Mouse (Mus musculus): Measurements from ENCODE around the gene BC005537. TPM values are rescaled to one million over a fixed set of nuclear protein-coding genes. Genes with fewer than 3 reads are reported as not detected.

The BC005537 gene
- 35.3 and 41.5 TPM in 2 replicates for polyA plus RNA-seq (2014; fragmentation: Nextera tagmentation; extraction: Ambion mirVana)

GRCm38 (mm10) chr13:24801308-24801921, at the start of gene BC005537:
Gene BC005537, plus strand, starts transcription at chr13:24801657.
- Histone ChIP-seq H3K27ac (ENCODE audit: low read depth, low read length) (peak within 1 kb of the TSS; percentile 100), H3K4me2 (replicated peaks; ENCODE audit: low read depth, low read length) (peak within 1 kb of the TSS; percentile 86), H3K4me1 (ENCODE audit: control insufficient read depth, insufficient read depth, low read length) (peaks cover 19% of the 10 kb centered on the region), H3K9ac (ENCODE audit: low read depth, low read length) (peak within 1 kb of the TSS; percentile 98), H3K4me3 (ENCODE audit: low read length) (peak within 1 kb of the TSS; percentile 98), H3K36me3 (ENCODE audit: control insufficient read depth, insufficient read depth, low read length) (peaks cover 14% of the 10 kb centered on the region; the same call in 1 of the 2 replicates), H3K9me3 (ENCODE audit: control insufficient read depth, low read length) (no peaks in the 10 kb centered on the region), H3K27me3 (ENCODE audit: control insufficient read depth, insufficient read depth, low read length) (no peaks in the 10 kb centered on the region)
- ATAC-seq (ENCODE audit: low FRiP score, low TSS enrichment), result no peak; the same call in none of the 2 replicates
- WGBS, result under 1% methylated on average over 52 of the region's 74 CpGs

- Histone ChIP-seq H3K9ac (ENCODE audit: low read depth, low read length) (no peak overlapping the region), H3K36me3 (ENCODE audit: control insufficient read depth, insufficient read depth, low read length) (peaks cover 66% of the 10 kb centered on the region), H3K9me3 (ENCODE audit: control insufficient read depth, low read length) (no peaks in the 10 kb centered on the region), H3K4me1 (ENCODE audit: control insufficient read depth, insufficient read depth, low read length) (peaks cover 6% of the 10 kb centered on the region; the same call in 1 of the 2 replicates), H3K4me2 (replicated peaks; ENCODE audit: low read depth, low read length) (no peak overlapping the region), H3K27ac (ENCODE audit: low read depth, low read length) (no peak overlapping the region), H3K4me3 (ENCODE audit: low read length) (no peak overlapping the region), H3K27me3 (ENCODE audit: control insufficient read depth, insufficient read depth, low read length) (no peaks in the 10 kb centered on the region)
- no peak for ATAC-seq (ENCODE audit: low FRiP score, low TSS enrichment)
- 97% methylated on average over 3 of the region's 3 CpGs for WGBS
Observed at GRCm38 (mm10) chr13:24756756-24757155, 44.7 kb upstream of the BC005537 start.

GRCm38 (mm10) chr13:24757820-24758564, 43.5 kb upstream of the BC005537 start:
- Histone ChIP-seq H3K4me2 (replicated peaks; ENCODE audit: low read depth, low read length) (no peak overlapping the region), H3K27me3 (ENCODE audit: control insufficient read depth, insufficient read depth, low read length) (no peaks in the 10 kb centered on the region), H3K4me1 (ENCODE audit: control insufficient read depth, insufficient read depth, low read length) (peaks cover 6% of the 10 kb centered on the region; the same call in 1 of the 2 replicates), H3K9ac (ENCODE audit: low read depth, low read length) (no peak overlapping the region), H3K4me3 (ENCODE audit: low read length) (no peak overlapping the region), H3K36me3 (ENCODE audit: control insufficient read depth, insufficient read depth, low read length) (peaks cover 56% of the 10 kb centered on the region), H3K27ac (ENCODE audit: low read depth, low read length) (no peak overlapping the region), H3K9me3 (ENCODE audit: control insufficient read depth, low read length) (no peaks in the 10 kb centered on the region)
- 89% methylated on average over 12 of the region's 12 CpGs for WGBS
- no peak for ATAC-seq (ENCODE audit: low FRiP score, low TSS enrichment)

GRCm38 (mm10) chr13:24759451-24759850, 42.0 kb upstream of the BC005537 start:
- 92% methylated on average over 10 of the region's 10 CpGs for WGBS

GRCm38 (mm10) chr13:24760351-24760870, 41.0 kb upstream of the BC005537 start:
- H3K4me3 ChIP-seq (ENCODE audit: low read length), result peak overlapping the region; percentile 95
- H3K9me3 ChIP-seq (ENCODE audit: control insufficient read depth, low read length), result no peaks in the 10 kb centered on the region
- H3K9ac ChIP-seq (ENCODE audit: low read depth, low read length), result peak overlapping the region; percentile 91
- H3K36me3 ChIP-seq (ENCODE audit: control insufficient read depth, insufficient read depth, low read length), result peaks cover 41% of the 10 kb centered on the region
- 70% methylated on average over 5 of the region's 5 CpGs for whole genome bisulfite sequencing
- H3K27ac ChIP-seq (ENCODE audit: low read depth, low read length), result no peak overlapping the region
- no peaks in the 10 kb centered on the region for H3K27me3 ChIP-seq (ENCODE audit: control insufficient read depth, insufficient read depth, low read length)
- H3K4me1 ChIP-seq (ENCODE audit: control insufficient read depth, insufficient read depth, low read length), result peaks cover 6% of the 10 kb centered on the region; the same call in 1 of the 2 replicates
- no peak for ATAC-seq (ENCODE audit: low FRiP score, low TSS enrichment)
- H3K4me2 ChIP-seq (replicated peaks; ENCODE audit: low read depth, low read length), result peak overlapping the region; percentile 65

More at GRCm38 (mm10) chr13:24759451-24759850, 42.0 kb upstream of the BC005537 start:
- Histone ChIP-seq H3K9me3 (ENCODE audit: control insufficient read depth, low read length) (no peaks in the 10 kb centered on the region), H3K27me3 (ENCODE audit: control insufficient read depth, insufficient read depth, low read length) (no peaks in the 10 kb centered on the region), H3K4me1 (ENCODE audit: control insufficient read depth, insufficient read depth, low read length) (peaks cover 6% of the 10 kb centered on the region; the same call in 1 of the 2 replicates), H3K36me3 (ENCODE audit: control insufficient read depth, insufficient read depth, low read length) (peaks cover 47% of the 10 kb centered on the region), H3K9ac (ENCODE audit: low read depth, low read length) (no peak overlapping the region), H3K27ac (ENCODE audit: low read depth, low read length) (no peak overlapping the region), H3K4me3 (ENCODE audit: low read length) (no peak overlapping the region), H3K4me2 (replicated peaks; ENCODE audit: low read depth, low read length) (no peak overlapping the region)
- no peak for ATAC-seq (ENCODE audit: low FRiP score, low TSS enrichment)

- H3K9me3 ChIP-seq (ENCODE audit: control insufficient read depth, low read length), result no peaks in the 10 kb centered on the region
- WGBS, result 4% methylated on average over 10 of the region's 10 CpGs
- H3K27ac ChIP-seq (ENCODE audit: low read depth, low read length), result peak overlapping the region; percentile 26; the same call in 1 of the 2 replicates
- H3K36me3 ChIP-seq (ENCODE audit: control insufficient read depth, insufficient read depth, low read length), result peaks cover 35% of the 10 kb centered on the region
- ATAC-seq (ENCODE audit: low FRiP score, low TSS enrichment), result no peak
- peaks cover 6% of the 10 kb centered on the region; the same call in 1 of the 2 replicates for H3K4me1 ChIP-seq (ENCODE audit: control insufficient read depth, insufficient read depth, low read length)
- H3K27me3 ChIP-seq (ENCODE audit: control insufficient read depth, insufficient read depth, low read length), result no peaks in the 10 kb centered on the region
- H3K9ac ChIP-seq (ENCODE audit: low read depth, low read length), result peak overlapping the region; percentile 91
- peak overlapping the region; percentile 95 for H3K4me3 ChIP-seq (ENCODE audit: low read length)
- peak overlapping the region; percentile 65 for H3K4me2 ChIP-seq (replicated peaks; ENCODE audit: low read depth, low read length)
Observed at GRCm38 (mm10) chr13:24761083-24761402, 40.4 kb upstream of the BC005537 start.

GRCm38 (mm10) chr13:24761403-24762227, 39.8 kb upstream of the BC005537 start, which contains the start of gene Gmnn:
Gene Gmnn, minus strand, starts transcription at chr13:24761923.
- Histone ChIP-seq H3K27me3 (ENCODE audit: control insufficient read depth, insufficient read depth, low read length) (no peaks in the 10 kb centered on the region), H3K9ac (ENCODE audit: low read depth, low read length) (peak within 1 kb of the TSS; percentile 91), H3K4me3 (ENCODE audit: low read length) (peak within 1 kb of the TSS; percentile 95), H3K9me3 (ENCODE audit: control insufficient read depth, low read length) (no peaks in the 10 kb centered on the region), H3K4me1 (ENCODE audit: control insufficient read depth, insufficient read depth, low read length) (peaks cover 6% of the 10 kb centered on the region; the same call in 1 of the 2 replicates), H3K4me2 (replicated peaks; ENCODE audit: low read depth, low read length) (peak within 1 kb of the TSS; percentile 65), H3K27ac (ENCODE audit: low read depth, low read length) (peak within 1 kb of the TSS; percentile 96), H3K36me3 (ENCODE audit: control insufficient read depth, insufficient read depth, low read length) (peaks cover 29% of the 10 kb centered on the region)
- peak; percentile 97 for ATAC-seq (ENCODE audit: low FRiP score, low TSS enrichment)
- under 1% methylated on average over 78 of the region's 79 CpGs for WGBS

- Histone ChIP-seq H3K36me3 (ENCODE audit: control insufficient read depth, insufficient read depth, low read length) (peaks cover 23% of the 10 kb centered on the region), H3K4me1 (ENCODE audit: control insufficient read depth, insufficient read depth, low read length) (peaks cover 6% of the 10 kb centered on the region; the same call in 1 of the 2 replicates), H3K9me3 (ENCODE audit: control insufficient read depth, low read length) (no peaks in the 10 kb centered on the region), H3K27ac (ENCODE audit: low read depth, low read length) (no peak overlapping the region; the same call in 1 of the 2 replicates), H3K4me2 (replicated peaks; ENCODE audit: low read depth, low read length) (peak overlapping the region; percentile 65), H3K27me3 (ENCODE audit: control insufficient read depth, insufficient read depth, low read length) (no peaks in the 10 kb centered on the region), H3K4me3 (ENCODE audit: low read length) (peak overlapping the region; percentile 95), H3K9ac (ENCODE audit: low read depth, low read length) (no peak overlapping the region)
- no peak for ATAC-seq (ENCODE audit: low FRiP score, low TSS enrichment)
- 33% methylated on average over 4 of the region's 4 CpGs for WGBS
Observed at GRCm38 (mm10) chr13:24762254-24762653, 39.2 kb upstream of the BC005537 start.
